ENCODE assay signal across 14 mouse cellular contexts in genomic region chr15:85969291-85969690, GRCm38 (mm10).
A peak's percentile ranks its signal among the peaks of the same experiment; 100 is the strongest.
DNase-seq lines count a peak whose midpoint lies in the region; ATAC-seq lines count a peak whose summit lies in the region.
"Had no signal": no experiment of that assay in that cellular context is flagged by ENCODE, and none has a peak within 500 bp of the region (broad histone marks: within the 10 kb centered on the region; RNA-seq: fewer than 3 reads in every experiment).

No protein-coding gene starts in this region.

- H3K9ac ChIP-seq in hindbrain, embryonic 12.5 days = no peak overlapping the region
- no peak overlapping the region for H3K9ac ChIP-seq in hindbrain, embryonic 13.5 days
- no peak overlapping the region for H3K9ac ChIP-seq in midbrain, embryonic 13.5 days (replicated peaks)
- no peak overlapping the region for H3K9ac ChIP-seq in midbrain, embryonic 14.5 days (replicated peaks; ENCODE audit: low read length)
- no peak overlapping the region for H3K9ac ChIP-seq in forebrain, embryonic 15.5 days (replicated peaks)
- H3K9ac ChIP-seq: liver, embryonic 13.5 days; neural tube, embryonic 12.5 days had no signal

- H3K36me3 ChIP-seq in hindbrain, embryonic 12.5 days = no peaks in the 10 kb centered on the region
- H3K36me3 ChIP-seq in hindbrain, embryonic 13.5 days = no peaks in the 10 kb centered on the region
- no peaks in the 10 kb centered on the region for H3K36me3 ChIP-seq in midbrain, embryonic 13.5 days
- H3K36me3 ChIP-seq in midbrain, embryonic 14.5 days (ENCODE audit: control insufficient read depth, insufficient read depth, low read length) = no peaks in the 10 kb centered on the region
- no peaks in the 10 kb centered on the region for H3K36me3 ChIP-seq in forebrain, embryonic 15.5 days
- H3K36me3 ChIP-seq: limb, embryonic 10.5 days; liver, embryonic 13.5 days; neural tube, embryonic 12.5 days had no signal

- no peak overlapping the region for H3K4me3 ChIP-seq in hindbrain, embryonic 12.5 days
- no peak overlapping the region for H3K4me3 ChIP-seq in hindbrain, embryonic 13.5 days
- H3K4me3 ChIP-seq in midbrain, embryonic 13.5 days (replicated peaks) = no peak overlapping the region
- no peak overlapping the region for H3K4me3 ChIP-seq in midbrain, embryonic 14.5 days (replicated peaks; ENCODE audit: low read depth, low read length)
- no peak overlapping the region for H3K4me3 ChIP-seq in forebrain, embryonic 15.5 days
- H3K4me3 ChIP-seq: limb, embryonic 10.5 days; liver, embryonic 13.5 days; neural tube, embryonic 12.5 days had no signal

- H3K27ac ChIP-seq in hindbrain, embryonic 12.5 days = no peak overlapping the region
- H3K27ac ChIP-seq in hindbrain, embryonic 13.5 days = no peak overlapping the region; the same call in 1 of the 2 replicates
- H3K27ac ChIP-seq in midbrain, embryonic 13.5 days = no peak overlapping the region
- no peak overlapping the region for H3K27ac ChIP-seq in midbrain, embryonic 14.5 days (replicated peaks; ENCODE audit: low read depth, low read length)
- H3K27ac ChIP-seq in forebrain, embryonic 15.5 days (replicated peaks) = peak overlapping the region; percentile 20; the same call in 1 of the 2 replicates
- H3K27ac ChIP-seq: limb, embryonic 10.5 days; liver, embryonic 13.5 days; neural tube, embryonic 12.5 days had no signal

- no peak overlapping the region for H3K4me2 ChIP-seq in hindbrain, embryonic 12.5 days (replicated peaks)
- no peak overlapping the region for H3K4me2 ChIP-seq in hindbrain, embryonic 13.5 days
- H3K4me2 ChIP-seq in midbrain, embryonic 13.5 days (replicated peaks) = no peak overlapping the region
- no peak overlapping the region for H3K4me2 ChIP-seq in midbrain, embryonic 14.5 days (ENCODE audit: low read length)
- H3K4me2 ChIP-seq in forebrain, embryonic 15.5 days (replicated peaks) = no peak overlapping the region
- H3K4me2 ChIP-seq: liver, embryonic 13.5 days; neural tube, embryonic 12.5 days had no signal

- H3K9me3 ChIP-seq in hindbrain, embryonic 12.5 days (replicated peaks) = no peaks in the 10 kb centered on the region
- no peaks in the 10 kb centered on the region for H3K9me3 ChIP-seq in hindbrain, embryonic 13.5 days
- no peaks in the 10 kb centered on the region for H3K9me3 ChIP-seq in midbrain, embryonic 13.5 days
- no peaks in the 10 kb centered on the region for H3K9me3 ChIP-seq in midbrain, embryonic 14.5 days (ENCODE audit: control insufficient read depth, low read length)
- no peaks in the 10 kb centered on the region for H3K9me3 ChIP-seq in forebrain, embryonic 15.5 days
- H3K9me3 ChIP-seq: limb, embryonic 10.5 days; liver, embryonic 13.5 days; neural tube, embryonic 12.5 days had no signal

- no peaks in the 10 kb centered on the region for H3K27me3 ChIP-seq in hindbrain, embryonic 12.5 days
- 0 out of 2 replicates have a peak, but pooled peaks cover 5% of the 10 kb centered on the region for H3K27me3 ChIP-seq in hindbrain, embryonic 13.5 days
- no peaks in the 10 kb centered on the region for H3K27me3 ChIP-seq in midbrain, embryonic 13.5 days
- no peaks in the 10 kb centered on the region for H3K27me3 ChIP-seq in midbrain, embryonic 14.5 days (ENCODE audit: control insufficient read depth, insufficient read depth, low read length)
- no peaks in the 10 kb centered on the region for H3K27me3 ChIP-seq in forebrain, embryonic 15.5 days
- H3K27me3 ChIP-seq: liver, embryonic 13.5 days; neural tube, embryonic 12.5 days had no signal

- peak; percentile 29; the same call in 1 of the 2 replicates for ATAC-seq in hindbrain, embryonic 12.5 days (ENCODE audit: low FRiP score)
- ATAC-seq in hindbrain, embryonic 13.5 days (ENCODE audit: low FRiP score) = no peak
- ATAC-seq in midbrain, embryonic 13.5 days = peak; percentile 12; the same call in 1 of the 2 replicates
- no peak for ATAC-seq in midbrain, embryonic 14.5 days (ENCODE audit: low FRiP score, low TSS enrichment)
- peak; percentile 55 for ATAC-seq in forebrain, embryonic 15.5 days (replicated peaks)
- ATAC-seq: CD4-positive, CD25-positive, alpha-beta regulatory T cell, adult 4 months had no signal

- peaks cover 38% of the 10 kb centered on the region for H3K4me1 ChIP-seq in hindbrain, embryonic 12.5 days
- H3K4me1 ChIP-seq in hindbrain, embryonic 13.5 days (replicated peaks) = peaks cover 38% of the 10 kb centered on the region
- H3K4me1 ChIP-seq in midbrain, embryonic 13.5 days (replicated peaks) = peaks cover 17% of the 10 kb centered on the region
- H3K4me1 ChIP-seq in midbrain, embryonic 14.5 days (ENCODE audit: control insufficient read depth, insufficient read depth, low read length) = peaks cover 4% of the 10 kb centered on the region; the same call in 1 of the 2 replicates
- peaks cover 27% of the 10 kb centered on the region for H3K4me1 ChIP-seq in forebrain, embryonic 15.5 days

- 92% methylated on average over 7 of the region's 7 CpGs for WGBS in hindbrain, embryonic 12.5 days
- 93% methylated on average over 7 of the region's 7 CpGs for WGBS in hindbrain, embryonic 13.5 days
- 89% methylated on average over 7 of the region's 7 CpGs for WGBS in midbrain, embryonic 13.5 days
- WGBS in midbrain, embryonic 14.5 days = 89% methylated on average over 7 of the region's 7 CpGs
- WGBS in forebrain, embryonic 15.5 days = 84% methylated on average over 7 of the region's 7 CpGs

- no peak for DNase-seq in midbrain, embryonic 14.5 days
- DNase-seq in MN1 (ENCODE audit: low spot score) = no peak
- DNase-seq in urinary bladder, postnatal 25 days (ENCODE audit: low spot score) = no peak
- DNase-seq: cerebellum, adult 2 months; gastrocnemius, postnatal 25 days; liver, embryonic 13.5 days; right cerebral cortex, postnatal 25 days had no signal

Comparison
In these comparisons a context has a peak if more than half of its experiments do, and no peak if none do; other contexts are left out.
1. ATAC-seq: peak in hindbrain, embryonic 12.5 days (single experiment), midbrain, embryonic 13.5 days (single experiment) and forebrain, embryonic 15.5 days (single experiment); none in hindbrain, embryonic 13.5 days (single experiment) and midbrain, embryonic 14.5 days (single experiment).